Mouse (Mus musculus) hindbrain, postnatal 0 days (tissue): Measurements from ENCODE around the gene Dicer1. TPM values are rescaled to one million over a fixed set of nuclear protein-coding genes. Genes with fewer than 3 reads are reported as not detected.

Experiments
- ATAC-seq: fragments of 200-750 bp; cut with Nextera tagmentation; 2 replicates; pipeline ENCODE4 v1.8.0; 2017; ENCODE audit warnings: mild to moderate bottlenecking, moderate TSS enrichment, moderate library complexity
- DNase-seq: peaks from one replicate; pipeline ENCODE4 v3.0.0-alpha.2; 2015; ENCODE audit warnings: low spot score
- H3K27ac ChIP-seq: fragments of 300-500 bp; sonication (generic); 2 replicates; pipeline ENCODE4 v1.5.1; 2014; ENCODE audit warnings: mild to moderate bottlenecking
- H3K27me3 ChIP-seq: fragments of 300-500 bp; sonication (generic); 2 replicates; pipeline ENCODE4 v1.6.1; 2014; ENCODE audit warnings: low read length, mixed read lengths; ENCODE audit not compliant: insufficient read depth
- H3K36me3 ChIP-seq: fragments of 300-500 bp; sonication (generic); 2 replicates; pipeline ENCODE4 v1.6.1; 2014; ENCODE audit warnings: low read length, mixed read lengths; ENCODE audit not compliant: insufficient read depth
- H3K4me1 ChIP-seq: fragments of 300-500 bp; sonication (generic); 2 replicates; pipeline ENCODE4 v1.6.1; 2014; ENCODE audit warnings: antibody characterized with exemption, low read length, mixed read lengths; ENCODE audit not compliant: insufficient read depth
- H3K4me2 ChIP-seq: fragments of 300-500 bp; sonication (generic); 2 replicates; pipeline ENCODE4 v1.6.1; 2014; ENCODE audit warnings: low read depth, mild to moderate bottlenecking, low read length, moderate library complexity, mixed read lengths
- H3K4me3 ChIP-seq: fragments of 300-500 bp; sonication (generic); 2 replicates; pipeline ENCODE4 v1.5.1; 2014; ENCODE audit warnings: low read length
- H3K9ac ChIP-seq: fragments of 300-500 bp; sonication (generic); replicated peaks from 2 replicates; pipeline ENCODE4 v1.6.1; 2014; ENCODE audit warnings: mild to moderate bottlenecking, low read length, moderate library complexity, mixed read lengths
- H3K9me3 ChIP-seq: fragments of 300-500 bp; sonication (generic); 2 replicates; pipeline ENCODE4 v1.6.1; 2016; ENCODE audit warnings: low read length, mixed read lengths
- CTCF ChIP-seq: IDR thresholded peaks from 2 replicates; pipeline ENCODE4 v1.5.1; 2016; ENCODE audit warnings: antibody characterized with exemption, control low read depth, low read depth
- WGBS: fragments of 180-500 bp; shearing (Covaris S2); extraction: QIAGEN DNeasy Blood & Tissue Kit; methylation state at CpG from one replicate; pipeline ENCODE4 v1.1.7; 2014; 5-methylcytosine and 5-hydroxymethylcytosine counted together
- polyA plus RNA-seq: library from polyadenylated mRNA; unstranded; fragments of >200 nt; fragmentation: Nextera tagmentation; extraction: Ambion mirVana; gene quantifications from 2 replicates; pipeline ENCODE4 v1.2.1, GENCODE M21; 2015
- total RNA-seq: library from RNA; depleted of rRNA; stranded (reverse); fragments of >200 nt; gene quantifications from 2 replicates; pipeline ENCODE4 v1.2.3, GENCODE M21; 2014

Gene Dicer1
- total and polyA plus RNA-seq, 2 experiments from 2014 or later = 26.5 to 27.4 TPM

DNA sequence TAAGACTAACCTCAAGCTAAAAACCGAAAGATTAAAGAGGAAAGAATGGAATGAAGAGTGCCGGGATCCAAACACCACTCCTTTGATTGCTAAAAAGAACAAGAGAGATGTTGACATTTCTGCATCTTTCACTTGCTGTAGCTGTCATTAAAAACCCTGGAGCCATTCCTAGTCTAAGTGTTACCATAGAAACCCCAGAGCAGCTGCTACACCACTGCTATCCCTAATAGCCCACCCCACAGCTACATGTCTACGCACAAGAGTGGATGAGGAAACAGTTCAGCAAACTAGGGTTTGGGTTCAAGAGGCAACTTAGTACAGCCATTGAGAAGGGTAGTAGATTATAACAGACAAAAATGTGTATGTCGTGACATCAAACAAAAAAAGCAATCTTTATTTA is 8.1 kb downstream of the Dicer1 start:
- no peaks in the 10 kb centered on the region for H3K27me3 ChIP-seq
- WGBS = 43% methylated on average over 4 of the region's 4 CpGs
- ATAC-seq (no peak; the same call in 1 of the 2 replicates), DNase-seq (peak; percentile 46)
- H3K4me3 ChIP-seq = no peak overlapping the region
- 0 out of 2 replicates have a peak, but pooled peaks cover 4% of the 10 kb centered on the region for H3K4me1 ChIP-seq
- no peak for TF ChIP-seq CTCF
- no peak overlapping the region for H3K9ac ChIP-seq
- no peaks in the 10 kb centered on the region for H3K9me3 ChIP-seq
- no peak overlapping the region for H3K4me2 ChIP-seq
- no peak overlapping the region for H3K27ac ChIP-seq
- no peaks in the 10 kb centered on the region for H3K36me3 ChIP-seq

GRCm38 (mm10) chr12:104742247-104742646 is 9.5 kb downstream of the Dicer1 start:
- Histone ChIP-seq H3K4me3 (no peak overlapping the region), H3K4me2 (no peak overlapping the region), H3K9me3 (no peaks in the 10 kb centered on the region), H3K27me3 (no peaks in the 10 kb centered on the region), H3K27ac (no peak overlapping the region), H3K4me1 (peaks cover 8% of the 10 kb centered on the region; the same call in 1 of the 2 replicates), H3K9ac (no peak overlapping the region), H3K36me3 (no peaks in the 10 kb centered on the region)
- DNase-seq (no peak), ATAC-seq (no peak)
- 77% methylated on average over 6 of the region's 6 CpGs for WGBS
- TF ChIP-seq CTCF = no peak

DNA sequence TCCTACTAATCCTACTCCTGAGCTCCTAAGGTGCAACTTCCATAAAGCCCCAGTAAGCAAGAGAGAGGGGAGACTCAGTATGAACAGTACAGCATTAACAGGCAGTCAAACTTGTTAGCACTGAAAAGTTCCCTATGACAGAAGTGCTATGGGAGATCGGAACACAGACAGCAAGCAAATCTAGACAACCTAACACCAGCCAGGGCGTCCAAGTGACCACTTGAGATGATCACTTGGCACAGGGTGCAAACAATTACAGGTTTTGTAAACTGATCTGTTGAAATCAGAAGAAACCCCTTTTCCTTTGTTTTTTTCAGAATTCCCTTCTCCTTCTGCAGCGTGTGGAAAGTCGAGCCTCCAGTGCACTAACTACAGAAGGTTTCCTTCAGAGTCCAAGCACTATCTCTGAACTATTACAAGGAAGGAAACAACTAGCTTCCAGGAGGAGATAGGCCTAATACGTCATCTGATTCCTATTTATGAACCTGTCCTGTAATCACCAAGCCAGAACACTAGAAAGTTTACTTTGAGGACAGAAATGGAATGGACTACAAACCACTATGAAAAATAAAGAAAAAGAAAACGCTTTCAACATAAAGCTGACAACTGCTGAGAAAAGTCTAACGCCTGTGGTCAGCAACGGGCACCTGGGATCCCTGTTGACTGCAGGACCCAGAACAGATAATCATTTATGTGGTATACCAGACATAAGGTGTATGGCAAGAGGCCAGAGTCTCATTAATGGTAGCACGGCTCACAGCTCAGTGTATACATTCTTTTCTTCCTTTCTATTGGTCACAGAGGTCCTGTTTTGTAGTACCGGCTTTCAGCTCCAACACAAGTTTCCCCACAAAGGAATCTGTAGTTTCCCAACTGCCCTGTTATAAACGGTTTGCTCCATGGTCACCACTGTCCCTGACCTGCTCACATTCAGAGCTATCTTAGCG is 10.6 kb downstream of the Dicer1 start:
- WGBS = 67% methylated on average over 12 of the region's 12 CpGs
- Histone ChIP-seq H3K9me3 (no peaks in the 10 kb centered on the region), H3K36me3 (no peaks in the 10 kb centered on the region), H3K27ac (no peak overlapping the region), H3K9ac (no peak overlapping the region), H3K4me2 (no peak overlapping the region), H3K4me3 (no peak overlapping the region), H3K27me3 (no peaks in the 10 kb centered on the region), H3K4me1 (peaks cover 8% of the 10 kb centered on the region; the same call in 1 of the 2 replicates)
- TF ChIP-seq CTCF = no peak
- ATAC-seq (no peak), DNase-seq (no peak)

DNA sequence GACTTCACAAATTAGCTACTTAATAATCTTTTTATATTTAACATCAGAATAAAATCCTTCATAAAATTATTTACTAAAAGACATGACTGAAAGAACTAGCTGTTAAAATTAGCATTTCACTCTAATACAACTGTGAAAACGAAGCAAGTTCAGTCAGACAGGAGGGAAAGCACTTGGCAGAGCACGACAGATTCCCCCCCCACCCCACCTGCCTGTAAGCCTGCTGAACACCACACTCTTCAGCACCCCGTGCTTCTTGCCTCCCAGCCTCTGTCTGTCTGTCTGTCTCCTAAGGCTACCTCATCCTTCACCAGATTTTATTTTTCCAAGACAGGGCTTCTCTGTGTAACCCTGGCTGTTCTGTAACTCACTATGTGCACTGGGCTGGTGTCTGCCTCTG is 12.8 kb downstream of the Dicer1 start:
- DNase-seq = no peak

DNA sequence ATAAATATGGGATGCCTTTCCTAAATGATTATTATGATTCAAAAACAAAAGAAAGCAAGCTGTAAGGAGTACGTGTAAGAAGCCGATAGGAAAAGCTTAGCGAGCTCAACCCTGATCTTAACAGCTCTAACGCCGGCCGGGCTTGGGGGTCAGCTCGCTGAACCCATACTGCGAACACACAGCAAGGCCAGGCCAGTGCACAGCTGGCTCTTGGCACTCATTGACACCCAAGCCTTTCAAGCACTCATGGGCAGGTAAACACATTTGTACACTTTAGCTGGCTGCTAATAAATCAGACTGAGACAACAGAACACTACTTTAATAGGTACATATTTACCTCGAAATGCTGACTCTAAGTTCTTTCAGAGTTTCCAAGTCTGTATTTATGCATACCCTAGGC is 13.3 kb downstream of the Dicer1 start:
- TF ChIP-seq CTCF = no peak
- H3K9ac ChIP-seq = no peak overlapping the region
- 57% methylated on average over 9 of the region's 9 CpGs for WGBS
- H3K4me1 ChIP-seq = peaks cover 4% of the 10 kb centered on the region; the same call in 1 of the 2 replicates
- H3K9me3 ChIP-seq = no peaks in the 10 kb centered on the region
- H3K4me2 ChIP-seq = peak overlapping the region; percentile 5; the same call in 1 of the 2 replicates
- no peak overlapping the region for H3K4me3 ChIP-seq
- no peaks in the 10 kb centered on the region for H3K36me3 ChIP-seq
- ATAC-seq (no peak), DNase-seq (no peak)
- no peaks in the 10 kb centered on the region for H3K27me3 ChIP-seq
- H3K27ac ChIP-seq = no peak overlapping the region

More for the DNA sequence above, 12.8 kb downstream of the Dicer1 start:
- Histone ChIP-seq H3K4me1 (peaks cover 8% of the 10 kb centered on the region; the same call in 1 of the 2 replicates), H3K9ac (0 out of 2 replicates have a peak overlapping the region, but pooled peaks have one; percentile 21), H3K36me3 (no peaks in the 10 kb centered on the region), H3K4me3 (no peak overlapping the region), H3K27ac (no peak overlapping the region; the same call in 1 of the 2 replicates), H3K4me2 (no peak overlapping the region), H3K9me3 (no peaks in the 10 kb centered on the region), H3K27me3 (no peaks in the 10 kb centered on the region)
- WGBS = 28% methylated on average over 3 of the region's 3 CpGs
- no peak for TF ChIP-seq CTCF
- ATAC-seq = no peak

DNA sequence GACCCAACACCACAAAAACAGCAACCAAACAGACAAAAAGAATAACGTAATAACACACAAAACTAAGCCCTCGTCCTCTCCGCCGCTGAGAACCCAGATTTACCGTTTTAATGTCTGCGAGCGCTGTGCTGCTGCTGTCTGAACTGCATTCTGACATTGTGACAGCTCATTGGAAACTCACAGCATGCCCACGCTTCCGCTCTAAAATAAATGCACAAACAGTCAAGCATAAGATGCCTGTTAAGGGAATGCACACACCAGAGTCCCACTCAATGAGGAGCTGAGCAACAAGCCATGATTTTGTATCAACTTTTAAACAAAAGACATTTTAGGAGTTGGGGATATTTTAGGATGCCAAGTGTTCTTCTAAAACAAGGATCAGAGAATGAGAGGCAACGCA is 14.1 kb downstream of the Dicer1 start:
- Histone ChIP-seq H3K36me3 (no peaks in the 10 kb centered on the region), H3K9ac (no peak overlapping the region), H3K27ac (no peak overlapping the region), H3K4me3 (no peak overlapping the region), H3K4me2 (no peak overlapping the region; the same call in 1 of the 2 replicates), H3K27me3 (no peaks in the 10 kb centered on the region), H3K4me1 (peaks cover 4% of the 10 kb centered on the region; the same call in 1 of the 2 replicates), H3K9me3 (no peaks in the 10 kb centered on the region)
- ATAC-seq (no peak), DNase-seq (peak; percentile 49)
- no peak for TF ChIP-seq CTCF
- WGBS = 42% methylated on average over 10 of the region's 10 CpGs
